In genomic region chr17:30653010-30653409, GRCm38 (mm10) we compare ENCODE assay signal across 12 mouse cellular contexts. TPM values are rescaled to one million over a fixed set of nuclear protein-coding genes. Genes with fewer than 3 reads are reported as not detected.
DNase-seq lines count a peak whose midpoint lies in the region; TF ChIP-seq lines count a peak whose summit lies in the region.
"Had no signal": no experiment of that assay in that cellular context is flagged by ENCODE, and none has a peak within 500 bp of the region (broad histone marks: within the 10 kb centered on the region; RNA-seq: fewer than 3 reads in every experiment).

No protein-coding gene starts in this region.

- H3K4me3 ChIP-seq in gastrocnemius, adult 2 months: no peak overlapping the region
- H3K4me3 ChIP-seq: hindbrain, embryonic 10.5 days; lung, embryonic 15.5 days; neural tube, embryonic 12.5 days had no signal

- peak; percentile 46 for TF ChIP-seq CTCF in gastrocnemius, adult 2 months (IDR thresholded peaks at IDR 0.05)

- no peak overlapping the region for H3K27ac ChIP-seq in gastrocnemius, adult 2 months
- H3K27ac ChIP-seq: hindbrain, embryonic 10.5 days; lung, embryonic 15.5 days; neural tube, embryonic 12.5 days had no signal

- intact Hi-C loops in gastrocnemius, adult 2 months (cut with DNase I): no loop called here
- intact Hi-C loops in gastrocnemius, postnatal 14 days (cut with DNase I; ENCODE audit: low total_unique reads): no loop called here

- no peak for DNase-seq in gastrocnemius, adult 2 months
- DNase-seq in gastrocnemius, postnatal 14 days: no peak
- DNase-seq in lung, postnatal 14 days: peak; percentile 13
- DNase-seq in lung, adult 18-20 months: no peak
- DNase-seq in ES-CJ7 (ENCODE audit: low read depth, low spot score): peak; percentile 86
- DNase-seq in naive thymus-derived CD4-positive, alpha-beta T cell, adult 2 months (ENCODE audit: low read depth): peak; percentile 70
- no peak for DNase-seq in urinary bladder, adult 2 months (ENCODE audit: low spot score)
- no peak for DNase-seq in gastrocnemius, adult 18-20 months (ENCODE audit: low spot score)
- DNase-seq: gastrocnemius, postnatal 10 days had no signal

RNA-seq across cellular contexts. Expression of gene Glo1, which starts 26.3 kb away (rescaled TPM):
- 100 to 1,000 TPM; 159 to 169 TPM for total RNA-seq in gastrocnemius, adult 2 months (2021)
- 100 to 1,000 TPM; 125 to 128 TPM for total RNA-seq in gastrocnemius, postnatal 14 days (2021)
- polyA plus RNA-seq in urinary bladder, adult 2 months (2012; rRNA removed): 115 and 117 TPM in 2 replicates
- total RNA-seq in gastrocnemius, adult 18-20 months (2021): 100 to 1,000 TPM; 161 to 164 TPM

RNA-seq across cellular contexts. Expression of gene Dnah8, which starts 28.9 kb away (rescaled TPM):
- total RNA-seq in gastrocnemius, adult 2 months (2021): under 1 TPM in 1 of 2 experiments, not detected in 1; 0.11 TPM
- total RNA-seq in gastrocnemius, postnatal 14 days (2021): 1 to 10 TPM in 1 of 2 experiments, under 1 TPM in 1; 0.90 to 1.6 TPM
- polyA plus RNA-seq in urinary bladder, adult 2 months (2012; rRNA removed): 0.74 and 0.78 TPM in 2 replicates
- under 1 TPM; 0.02 to 0.19 TPM for total RNA-seq in gastrocnemius, adult 18-20 months (2021)

Comparison
In these comparisons a context has a peak if more than half of its experiments do, and no peak if none do; other contexts are left out.
1. DNase-seq: peak in lung, postnatal 14 days (single experiment), ES-CJ7 (single experiment) and naive thymus-derived CD4-positive, alpha-beta T cell, adult 2 months (single experiment); none in gastrocnemius, adult 2 months (single experiment), gastrocnemius, postnatal 14 days (single experiment), lung, adult 18-20 months (0 of 2), urinary bladder, adult 2 months (single experiment) and gastrocnemius, adult 18-20 months (single experiment).